Mouse (Mus musculus): ENCODE results near the gene Akap12.

Gene Akap12

GRCm38 (mm10) chr10:4390550-4390949 lies 124.4 kb downstream of the Akap12 start:
- in situ Hi-C loops (cut with MboI; ENCODE audit: low sequenced_read_pairs), result no loop called here

- in situ Hi-C loops (cut with MboI; ENCODE audit: low sequenced_read_pairs), result no loop called here
These were observed 124.9 kb downstream of the Akap12 start for GRCm38 (mm10) chr10:4391076-4391475.

GRCm38 (mm10) chr10:4391851-4392250 lies 125.7 kb downstream of the Akap12 start:
- in situ Hi-C loops (cut with MboI; ENCODE audit: low sequenced_read_pairs), result no loop called here

GRCm38 (mm10) chr10:4395321-4395720 lies 129.1 kb downstream of the Akap12 start:
- in situ Hi-C loops (cut with MboI; ENCODE audit: low sequenced_read_pairs), result no loop called here

GRCm38 (mm10) chr10:4398058-4398457 lies 131.9 kb downstream of the Akap12 start:
- in situ Hi-C loops (cut with MboI; ENCODE audit: low sequenced_read_pairs), result no loop called here

- in situ Hi-C loops (cut with MboI; ENCODE audit: low sequenced_read_pairs), result loop anchor here (25.0 kb wide), 1 partner anchor 757 kb away; no protein-coding TSS in a partner anchor
These were observed 138.8 kb downstream of the Akap12 start for GRCm38 (mm10) chr10:4404895-4405491.

- in situ Hi-C loops (cut with MboI; ENCODE audit: low sequenced_read_pairs), result loop anchor here (25.0 kb wide), 1 partner anchor 757 kb away; no protein-coding TSS in a partner anchor
These were observed 139.3 kb downstream of the Akap12 start for GRCm38 (mm10) chr10:4405511-4405910.

- in situ Hi-C loops (cut with MboI; ENCODE audit: low sequenced_read_pairs), result loop anchor here (25.0 kb wide), 1 partner anchor 755 kb away; no protein-coding TSS in a partner anchor
These were observed 141.0 kb downstream of the Akap12 start for GRCm38 (mm10) chr10:4407191-4407590.

All from CH12F3 (cell line).